Mouse (Mus musculus) thymus, adult 2 months (tissue): Measurements from ENCODE around the gene Rcor2. TPM values are rescaled to one million over a fixed set of nuclear protein-coding genes. Genes with fewer than 3 reads are reported as not detected.

Source experiments
- DNase-seq: peaks from one replicate; pipeline ENCODE4 v3.0.0; 2021
- H3K27ac ChIP-seq: fragments of 200-500 bp; 2 replicates; pipeline ENCODE4 v1.5.1; 2012; ENCODE audit warnings: low read length, control low read depth; ENCODE audit not compliant: control insufficient read depth, insufficient read depth
- H3K27me3 ChIP-seq: fragments of 200-500 bp; 2 replicates; pipeline ENCODE4 v1.6.1; 2012; ENCODE audit warnings: mild to moderate bottlenecking, low read length, moderate library complexity, mixed read lengths; ENCODE audit not compliant: control insufficient read depth, insufficient read depth
- H3K36me3 ChIP-seq: fragments of 200-500 bp; 2 replicates; pipeline ENCODE4 v1.6.1; 2012; ENCODE audit warnings: mild to moderate bottlenecking, low read length, moderate library complexity; ENCODE audit not compliant: control insufficient read depth, insufficient read depth
- H3K4me1 ChIP-seq: fragments of 200-500 bp; replicated peaks from 2 replicates; pipeline ENCODE4 v1.6.1; 2012; ENCODE audit warnings: low read length; ENCODE audit not compliant: control insufficient read depth, insufficient read depth
- H3K4me3 ChIP-seq: fragments of 200-500 bp; 2 replicates; pipeline ENCODE4 v1.5.1; 2012; ENCODE audit warnings: mild to moderate bottlenecking, low read length, control low read depth, moderate library complexity; ENCODE audit not compliant: control insufficient read depth, insufficient read depth
- CTCF ChIP-seq: fragments of 200-500 bp; IDR thresholded peaks from 2 replicates; pipeline ENCODE4 v1.5.1; 2012; ENCODE audit warnings: mild to moderate bottlenecking, control low read depth, low read length, moderate library complexity, borderline replicate concordance; ENCODE audit not compliant: control insufficient read depth, poor library complexity, insufficient read depth; ENCODE audit errors: extremely low read depth
- POLR2A ChIP-seq: fragments of 200-500 bp; IDR thresholded peaks from 2 replicates; pipeline ENCODE4 v1.6.1; 2012; ENCODE audit warnings: mild to moderate bottlenecking, low read length, control low read depth, moderate library complexity; ENCODE audit not compliant: control insufficient read depth, poor library complexity, insufficient read depth; ENCODE audit errors: extremely low read depth
- WGBS: fragments of 180-500 bp; shearing (Covaris S2); methylation state at CpG from one replicate; pipeline ENCODE4 v1.1.7; 2018; 5-methylcytosine and 5-hydroxymethylcytosine counted together
- polyA plus RNA-seq: library from polyadenylated mRNA; depleted of rRNA; stranded (reverse); fragments of >200 nt; gene quantifications from 2 replicates; pipeline ENCODE4 v1.2.3, GENCODE M21; 2012

Gene Rcor2
- polyA plus RNA-seq, 1 experiment = 31.2 TPM

DNA sequence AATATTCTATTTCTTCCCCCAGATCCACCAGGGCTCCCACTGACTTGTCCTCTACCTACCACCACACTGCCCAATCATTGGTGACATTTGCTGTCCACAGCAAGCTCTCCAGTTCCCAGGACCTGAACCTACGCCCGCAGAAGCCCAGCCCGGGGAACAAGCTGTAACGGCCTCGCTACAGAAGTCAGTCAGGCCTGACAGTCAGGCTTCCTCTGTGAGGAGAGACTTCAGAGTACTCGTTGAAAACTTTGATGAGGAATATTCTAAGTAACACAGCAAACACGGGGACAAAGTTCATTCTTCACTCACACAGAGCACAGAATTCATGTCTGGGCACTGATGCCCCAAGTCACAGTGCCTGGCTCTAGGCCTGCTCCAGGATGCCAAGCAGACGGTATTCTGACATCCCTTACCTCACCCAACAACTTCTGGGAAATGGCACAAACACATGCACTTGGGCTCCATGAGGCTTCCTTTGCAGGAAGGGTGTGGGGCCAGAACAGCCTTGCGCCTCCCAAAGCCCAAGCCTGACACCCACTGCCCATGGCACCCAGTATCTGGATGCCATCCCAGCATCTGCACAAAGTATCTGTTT lies 41.9 kb upstream of the Rcor2 start:
- DNase-seq = no peak
- no peak overlapping the region for H3K4me3 ChIP-seq
- peaks cover 27% of the 10 kb centered on the region for H3K36me3 ChIP-seq
- no peaks in the 10 kb centered on the region for H3K4me1 ChIP-seq
- no peak overlapping the region for H3K27ac ChIP-seq
- 95% methylated on average over 9 of the region's 9 CpGs for WGBS
- TF ChIP-seq CTCF (no peak), POLR2A (no peak)
- no peaks in the 10 kb centered on the region for H3K27me3 ChIP-seq

GRCm38 (mm10) chr19:7226511-7226914 lies 40.6 kb upstream of the Rcor2 start:
- TF ChIP-seq CTCF (no peak), POLR2A (no peak)

GRCm38 (mm10) chr19:7234537-7235221 lies 32.4 kb upstream of the Rcor2 start:
- 47% methylated on average over 8 of the region's 8 CpGs for WGBS
- TF ChIP-seq POLR2A (no peak), CTCF (peak; percentile 76; the same call in 1 of the 2 replicates)
- no peaks in the 10 kb centered on the region for H3K4me1 ChIP-seq

More at GRCm38 (mm10) chr19:7226511-7226914, 40.6 kb upstream of the Rcor2 start:
- Histone ChIP-seq H3K27me3 (no peaks in the 10 kb centered on the region), H3K4me3 (no peak overlapping the region), H3K27ac (no peak overlapping the region), H3K36me3 (peaks cover 32% of the 10 kb centered on the region), H3K4me1 (no peaks in the 10 kb centered on the region)
- 63% methylated on average over 6 of the region's 6 CpGs for WGBS
- no peak for DNase-seq

DNA sequence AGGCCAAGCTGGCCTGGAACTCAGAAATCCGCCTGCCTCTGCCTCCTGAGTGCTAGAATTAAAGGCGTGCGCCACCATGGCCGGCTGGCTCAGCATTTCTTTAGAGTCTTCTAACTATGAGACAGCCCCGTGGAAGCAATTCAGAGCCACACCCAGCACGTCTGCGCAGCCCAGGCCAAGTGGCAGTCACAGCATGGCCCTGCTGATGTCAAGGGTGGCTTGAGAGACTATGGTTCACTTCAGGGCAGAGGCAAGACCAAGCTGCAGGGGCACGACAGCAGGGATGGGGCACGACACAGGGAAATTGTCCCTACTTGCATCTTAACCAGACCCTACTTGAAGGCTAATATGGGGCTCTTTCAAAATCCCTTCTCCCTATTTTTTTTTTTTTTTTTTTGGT lies 31.7 kb upstream of the Rcor2 start:
- no peak for DNase-seq
- peaks cover 18% of the 10 kb centered on the region for H3K36me3 ChIP-seq
- TF ChIP-seq POLR2A (no peak), CTCF (no peak)
- 95% methylated on average over 9 of the region's 9 CpGs for WGBS
- H3K4me1 ChIP-seq = peaks cover 8% of the 10 kb centered on the region
- H3K27ac ChIP-seq = no peak overlapping the region
- no peaks in the 10 kb centered on the region for H3K27me3 ChIP-seq
- H3K4me3 ChIP-seq = no peak overlapping the region

More at GRCm38 (mm10) chr19:7234537-7235221, 32.4 kb upstream of the Rcor2 start:
- H3K36me3 ChIP-seq = peaks cover 26% of the 10 kb centered on the region
- peak; percentile 82 for DNase-seq
- H3K4me3 ChIP-seq = no peak overlapping the region
- H3K27ac ChIP-seq = no peak overlapping the region
- no peaks in the 10 kb centered on the region for H3K27me3 ChIP-seq

GRCm38 (mm10) chr19:7236011-7236410 lies 31.1 kb upstream of the Rcor2 start:
- H3K36me3 ChIP-seq = peaks cover 18% of the 10 kb centered on the region
- TF ChIP-seq CTCF (no peak), POLR2A (no peak)
- DNase-seq = no peak

GRCm38 (mm10) chr19:7236742-7237141 lies 30.4 kb upstream of the Rcor2 start:
- DNase-seq = no peak
- Histone ChIP-seq H3K27ac (no peak overlapping the region), H3K27me3 (no peaks in the 10 kb centered on the region), H3K4me1 (peaks cover 8% of the 10 kb centered on the region), H3K4me3 (no peak overlapping the region), H3K36me3 (peaks cover 13% of the 10 kb centered on the region)
- 92% methylated on average over 4 of the region's 4 CpGs for WGBS
- TF ChIP-seq CTCF (no peak), POLR2A (no peak)

More at GRCm38 (mm10) chr19:7236011-7236410, 31.1 kb upstream of the Rcor2 start:
- H3K27ac ChIP-seq = no peak overlapping the region
- WGBS = 96% methylated on average over 2 of the region's 2 CpGs
- peaks cover 8% of the 10 kb centered on the region for H3K4me1 ChIP-seq
- H3K27me3 ChIP-seq = no peaks in the 10 kb centered on the region
- H3K4me3 ChIP-seq = no peak overlapping the region
